Mouse (Mus musculus): ENCODE data around the gene Elmo1. TPM values are rescaled to one million over a fixed set of nuclear protein-coding genes. Genes with fewer than 3 reads are reported as not detected.

Elmo1 gene
- polyA plus RNA-seq, 1 experiment from 2014 or later, result 12.2 TPM

- H3K9me3 ChIP-seq (ENCODE audit: control insufficient read depth, low read depth, low read length), result no peaks in the 10 kb centered on the region
- no peak overlapping the region for H3K27ac ChIP-seq (ENCODE audit: low read length)
- no peak overlapping the region for H3K4me2 ChIP-seq (replicated peaks; ENCODE audit: low read depth, low read length)
- no peak overlapping the region for H3K4me3 ChIP-seq (ENCODE audit: low read depth, low read length)
- 69% methylated on average over 8 of the region's 8 CpGs for WGBS
- no peaks in the 10 kb centered on the region for H3K36me3 ChIP-seq (ENCODE audit: control insufficient read depth, insufficient read depth, low read length)
- no peaks in the 10 kb centered on the region for H3K4me1 ChIP-seq (ENCODE audit: control insufficient read depth, insufficient read depth, low read length)
- no peak overlapping the region for H3K9ac ChIP-seq (replicated peaks; ENCODE audit: low read depth, low read length)
- H3K27me3 ChIP-seq (ENCODE audit: control insufficient read depth, insufficient read depth, low read length), result no peaks in the 10 kb centered on the region
- no peak for ATAC-seq (ENCODE audit: insufficient number of reproducible peaks, insufficient read depth, low FRiP score, low read depth)
Measured at GRCm38 (mm10) chr13:20049654-20050053, 40.7 kb upstream of the Elmo1 start.

- Histone ChIP-seq H3K27me3 (ENCODE audit: control insufficient read depth, insufficient read depth, low read length) (no peaks in the 10 kb centered on the region), H3K9me3 (ENCODE audit: control insufficient read depth, low read depth, low read length) (no peaks in the 10 kb centered on the region), H3K27ac (ENCODE audit: low read length) (no peak overlapping the region), H3K4me1 (ENCODE audit: control insufficient read depth, insufficient read depth, low read length) (no peaks in the 10 kb centered on the region), H3K9ac (replicated peaks; ENCODE audit: low read depth, low read length) (no peak overlapping the region), H3K4me3 (ENCODE audit: low read depth, low read length) (no peak overlapping the region), H3K36me3 (ENCODE audit: control insufficient read depth, insufficient read depth, low read length) (no peaks in the 10 kb centered on the region), H3K4me2 (replicated peaks; ENCODE audit: low read depth, low read length) (no peak overlapping the region)
- ATAC-seq (ENCODE audit: insufficient number of reproducible peaks, insufficient read depth, low FRiP score, low read depth), result no peak
- WGBS, result 84% methylated on average over 10 of the region's 10 CpGs
Measured at GRCm38 (mm10) chr13:20050149-20050548, 40.2 kb upstream of the Elmo1 start.

GRCm38 (mm10) chr13:20057926-20058325, 32.5 kb upstream of the Elmo1 start:
- H3K9me3 ChIP-seq (ENCODE audit: control insufficient read depth, low read depth, low read length), result no peaks in the 10 kb centered on the region
- H3K4me3 ChIP-seq (ENCODE audit: low read depth, low read length), result no peak overlapping the region
- WGBS, result 81% methylated on average over 1 of the region's 1 CpGs
- H3K4me2 ChIP-seq (replicated peaks; ENCODE audit: low read depth, low read length), result no peak overlapping the region
- ATAC-seq (ENCODE audit: insufficient number of reproducible peaks, insufficient read depth, low FRiP score, low read depth), result no peak
- no peaks in the 10 kb centered on the region for H3K27me3 ChIP-seq (ENCODE audit: control insufficient read depth, insufficient read depth, low read length)
- no peaks in the 10 kb centered on the region for H3K36me3 ChIP-seq (ENCODE audit: control insufficient read depth, insufficient read depth, low read length)
- H3K4me1 ChIP-seq (ENCODE audit: control insufficient read depth, insufficient read depth, low read length), result no peaks in the 10 kb centered on the region
- H3K27ac ChIP-seq (ENCODE audit: low read length), result no peak overlapping the region
- no peak overlapping the region for H3K9ac ChIP-seq (replicated peaks; ENCODE audit: low read depth, low read length)

GRCm38 (mm10) chr13:20061031-20061430, 29.4 kb upstream of the Elmo1 start:
- H3K4me2 ChIP-seq (replicated peaks; ENCODE audit: low read depth, low read length), result no peak overlapping the region
- H3K27me3 ChIP-seq (ENCODE audit: control insufficient read depth, insufficient read depth, low read length), result no peaks in the 10 kb centered on the region
- H3K4me3 ChIP-seq (ENCODE audit: low read depth, low read length), result no peak overlapping the region
- no peaks in the 10 kb centered on the region for H3K9me3 ChIP-seq (ENCODE audit: control insufficient read depth, low read depth, low read length)
- 72% methylated on average over 5 of the region's 5 CpGs for WGBS
- H3K4me1 ChIP-seq (ENCODE audit: control insufficient read depth, insufficient read depth, low read length), result no peaks in the 10 kb centered on the region
- no peak overlapping the region for H3K9ac ChIP-seq (replicated peaks; ENCODE audit: low read depth, low read length)
- no peaks in the 10 kb centered on the region for H3K36me3 ChIP-seq (ENCODE audit: control insufficient read depth, insufficient read depth, low read length)
- no peak for ATAC-seq (ENCODE audit: insufficient number of reproducible peaks, insufficient read depth, low FRiP score, low read depth)
- no peak overlapping the region for H3K27ac ChIP-seq (ENCODE audit: low read length)

GRCm38 (mm10) chr13:20063331-20063730, 27.1 kb upstream of the Elmo1 start:
- no peaks in the 10 kb centered on the region for H3K36me3 ChIP-seq (ENCODE audit: control insufficient read depth, insufficient read depth, low read length)
- WGBS, result 70% methylated on average over 5 of the region's 5 CpGs
- no peaks in the 10 kb centered on the region for H3K4me1 ChIP-seq (ENCODE audit: control insufficient read depth, insufficient read depth, low read length)
- H3K4me3 ChIP-seq (ENCODE audit: low read depth, low read length), result no peak overlapping the region
- no peak overlapping the region for H3K27ac ChIP-seq (ENCODE audit: low read length)
- no peak overlapping the region for H3K9ac ChIP-seq (replicated peaks; ENCODE audit: low read depth, low read length)
- no peaks in the 10 kb centered on the region for H3K27me3 ChIP-seq (ENCODE audit: control insufficient read depth, insufficient read depth, low read length)
- no peak for ATAC-seq (ENCODE audit: insufficient number of reproducible peaks, insufficient read depth, low FRiP score, low read depth)
- H3K9me3 ChIP-seq (ENCODE audit: control insufficient read depth, low read depth, low read length), result no peaks in the 10 kb centered on the region
- H3K4me2 ChIP-seq (replicated peaks; ENCODE audit: low read depth, low read length), result no peak overlapping the region

GRCm38 (mm10) chr13:20072043-20072442, 18.4 kb upstream of the Elmo1 start:
- Histone ChIP-seq H3K9ac (replicated peaks; ENCODE audit: low read depth, low read length) (no peak overlapping the region), H3K36me3 (ENCODE audit: control insufficient read depth, insufficient read depth, low read length) (no peaks in the 10 kb centered on the region), H3K4me2 (replicated peaks; ENCODE audit: low read depth, low read length) (no peak overlapping the region), H3K4me1 (ENCODE audit: control insufficient read depth, insufficient read depth, low read length) (no peaks in the 10 kb centered on the region), H3K27me3 (ENCODE audit: control insufficient read depth, insufficient read depth, low read length) (no peaks in the 10 kb centered on the region), H3K27ac (ENCODE audit: low read length) (no peak overlapping the region), H3K4me3 (ENCODE audit: low read depth, low read length) (no peak overlapping the region), H3K9me3 (ENCODE audit: control insufficient read depth, low read depth, low read length) (no peaks in the 10 kb centered on the region)
- no peak for ATAC-seq (ENCODE audit: insufficient number of reproducible peaks, insufficient read depth, low FRiP score, low read depth)

GRCm38 (mm10) chr13:20072994-20073393, 17.4 kb upstream of the Elmo1 start:
- 85% methylated on average over 5 of the region's 5 CpGs for WGBS
- Histone ChIP-seq H3K9ac (replicated peaks; ENCODE audit: low read depth, low read length) (no peak overlapping the region), H3K36me3 (ENCODE audit: control insufficient read depth, insufficient read depth, low read length) (no peaks in the 10 kb centered on the region), H3K4me3 (ENCODE audit: low read depth, low read length) (no peak overlapping the region), H3K27me3 (ENCODE audit: control insufficient read depth, insufficient read depth, low read length) (no peaks in the 10 kb centered on the region), H3K4me1 (ENCODE audit: control insufficient read depth, insufficient read depth, low read length) (no peaks in the 10 kb centered on the region), H3K9me3 (ENCODE audit: control insufficient read depth, low read depth, low read length) (no peaks in the 10 kb centered on the region), H3K27ac (ENCODE audit: low read length) (no peak overlapping the region), H3K4me2 (replicated peaks; ENCODE audit: low read depth, low read length) (no peak overlapping the region)
- no peak for ATAC-seq (ENCODE audit: insufficient number of reproducible peaks, insufficient read depth, low FRiP score, low read depth)

GRCm38 (mm10) chr13:20076521-20076920, 13.9 kb upstream of the Elmo1 start:
- ATAC-seq (ENCODE audit: insufficient number of reproducible peaks, insufficient read depth, low FRiP score, low read depth), result no peak
- 76% methylated on average over 1 of the region's 1 CpGs for WGBS
- no peak overlapping the region for H3K4me3 ChIP-seq (ENCODE audit: low read depth, low read length)
- no peaks in the 10 kb centered on the region for H3K9me3 ChIP-seq (ENCODE audit: control insufficient read depth, low read depth, low read length)
- no peak overlapping the region for H3K27ac ChIP-seq (ENCODE audit: low read length)
- H3K9ac ChIP-seq (replicated peaks; ENCODE audit: low read depth, low read length), result no peak overlapping the region
- no peaks in the 10 kb centered on the region for H3K27me3 ChIP-seq (ENCODE audit: control insufficient read depth, insufficient read depth, low read length)
- no peaks in the 10 kb centered on the region for H3K36me3 ChIP-seq (ENCODE audit: control insufficient read depth, insufficient read depth, low read length)
- no peak overlapping the region for H3K4me2 ChIP-seq (replicated peaks; ENCODE audit: low read depth, low read length)
- H3K4me1 ChIP-seq (ENCODE audit: control insufficient read depth, insufficient read depth, low read length), result no peaks in the 10 kb centered on the region

GRCm38 (mm10) chr13:20077237-20077636, 13.2 kb upstream of the Elmo1 start:
- H3K4me3 ChIP-seq (ENCODE audit: low read depth, low read length), result no peak overlapping the region
- no peaks in the 10 kb centered on the region for H3K36me3 ChIP-seq (ENCODE audit: control insufficient read depth, insufficient read depth, low read length)
- H3K4me2 ChIP-seq (replicated peaks; ENCODE audit: low read depth, low read length), result no peak overlapping the region
- no peaks in the 10 kb centered on the region for H3K9me3 ChIP-seq (ENCODE audit: control insufficient read depth, low read depth, low read length)
- H3K27me3 ChIP-seq (ENCODE audit: control insufficient read depth, insufficient read depth, low read length), result no peaks in the 10 kb centered on the region
- H3K27ac ChIP-seq (ENCODE audit: low read length), result no peak overlapping the region
- no peak overlapping the region for H3K9ac ChIP-seq (replicated peaks; ENCODE audit: low read depth, low read length)
- H3K4me1 ChIP-seq (ENCODE audit: control insufficient read depth, insufficient read depth, low read length), result no peaks in the 10 kb centered on the region
- 89% methylated on average over 3 of the region's 3 CpGs for WGBS
- ATAC-seq (ENCODE audit: insufficient number of reproducible peaks, insufficient read depth, low FRiP score, low read depth), result no peak

Data from stomach, embryonic 14.5 days (tissue).